Mouse (Mus musculus): ENCODE results near the gene Angptl4. TPM values are rescaled to one million over a fixed set of nuclear protein-coding genes. Genes with fewer than 3 reads are reported as not detected.

Angptl4 gene
- total RNA-seq, 2 experiments from 2014 or later, result 0.84 TPM; not detected in 1

GRCm38 (mm10) chr17:33807181-33807888, 25.7 kb upstream of the Angptl4 start:
- ATAC-seq (replicated peaks; ENCODE audit: low FRiP score, poor library complexity, severe bottlenecking), result no peak

GRCm38 (mm10) chr17:33804745-33805144, 23.1 kb upstream of the Angptl4 start:
- no peak for ATAC-seq (replicated peaks; ENCODE audit: low FRiP score, poor library complexity, severe bottlenecking)

GRCm38 (mm10) chr17:33804205-33804604, 22.6 kb upstream of the Angptl4 start:
- no peak for ATAC-seq (replicated peaks; ENCODE audit: low FRiP score, poor library complexity, severe bottlenecking)

GRCm38 (mm10) chr17:33802221-33802620, 20.6 kb upstream of the Angptl4 start:
- ATAC-seq (replicated peaks; ENCODE audit: low FRiP score, poor library complexity, severe bottlenecking), result peak; percentile 49

GRCm38 (mm10) chr17:33799277-33799676, 17.6 kb upstream of the Angptl4 start:
- no peak for ATAC-seq (replicated peaks; ENCODE audit: low FRiP score, poor library complexity, severe bottlenecking)

GRCm38 (mm10) chr17:33798306-33798705, 16.7 kb upstream of the Angptl4 start:
- ATAC-seq (replicated peaks; ENCODE audit: low FRiP score, poor library complexity, severe bottlenecking), result no peak

GRCm38 (mm10) chr17:33788732-33789131, 7.1 kb upstream of the Angptl4 start:
- ATAC-seq (replicated peaks; ENCODE audit: low FRiP score, poor library complexity, severe bottlenecking), result no peak

- no peak for ATAC-seq (replicated peaks; ENCODE audit: low FRiP score, poor library complexity, severe bottlenecking)
These were observed 4.7 kb upstream of the Angptl4 start for GRCm38 (mm10) chr17:33786375-33786774.

GRCm38 (mm10) chr17:33784939-33785338, 3.3 kb upstream of the Angptl4 start:
- no peak for ATAC-seq (replicated peaks; ENCODE audit: low FRiP score, poor library complexity, severe bottlenecking)

- no peak for ATAC-seq (replicated peaks; ENCODE audit: low FRiP score, poor library complexity, severe bottlenecking)
These were observed 1.8 kb upstream of the Angptl4 start for GRCm38 (mm10) chr17:33783408-33783807.

- ATAC-seq (replicated peaks; ENCODE audit: low FRiP score, poor library complexity, severe bottlenecking), result no peak
These were observed 437 bp upstream of the Angptl4 start for GRCm38 (mm10) chr17:33782067-33782466.

- no peak for ATAC-seq (replicated peaks; ENCODE audit: low FRiP score, poor library complexity, severe bottlenecking)
These were observed 1.2 kb downstream of the Angptl4 start for GRCm38 (mm10) chr17:33780431-33780830.

GRCm38 (mm10) chr17:33779967-33780295, 1.7 kb downstream of the Angptl4 start:
- ATAC-seq (replicated peaks; ENCODE audit: low FRiP score, poor library complexity, severe bottlenecking), result no peak

- no peak for ATAC-seq (replicated peaks; ENCODE audit: low FRiP score, poor library complexity, severe bottlenecking)
These were observed 2.2 kb downstream of the Angptl4 start for GRCm38 (mm10) chr17:33779271-33779966.

GRCm38 (mm10) chr17:33775287-33775686, 6.3 kb downstream of the Angptl4 start:
- ATAC-seq (replicated peaks; ENCODE audit: low FRiP score, poor library complexity, severe bottlenecking), result no peak

- no peak for ATAC-seq (replicated peaks; ENCODE audit: low FRiP score, poor library complexity, severe bottlenecking)
These were observed 7.0 kb downstream of the Angptl4 start for GRCm38 (mm10) chr17:33774573-33775155.

GRCm38 (mm10) chr17:33773871-33774572, 7.6 kb downstream of the Angptl4 start:
- no peak for ATAC-seq (replicated peaks; ENCODE audit: low FRiP score, poor library complexity, severe bottlenecking)

- ATAC-seq (replicated peaks; ENCODE audit: low FRiP score, poor library complexity, severe bottlenecking), result no peak
These were observed 8.2 kb downstream of the Angptl4 start for GRCm38 (mm10) chr17:33773426-33773825.

GRCm38 (mm10) chr17:33771617-33772016, 10.0 kb downstream of the Angptl4 start:
- no peak for ATAC-seq (replicated peaks; ENCODE audit: low FRiP score, poor library complexity, severe bottlenecking)

- ATAC-seq (replicated peaks; ENCODE audit: low FRiP score, poor library complexity, severe bottlenecking), result no peak
These were observed 15.2 kb downstream of the Angptl4 start for GRCm38 (mm10) chr17:33766389-33766788.
